Mouse (Mus musculus) skeletal muscle tissue, postnatal 0 days (tissue): ENCODE measurements around the gene G6pc. TPM values are rescaled to one million over a fixed set of nuclear protein-coding genes. Genes with fewer than 3 reads are reported as not detected.

ENCODE experiments used
- microRNA-seq, 2 experiments: library from miRNA; unstranded; fragments of <30 nt; microRNA quantifications; one replicate each; pipeline ENCODE4; 2016
- polyA plus RNA-seq: library from polyadenylated mRNA; unstranded; fragments of >200 nt; fragmentation: Nextera tagmentation; extraction: Ambion mirVana; gene quantifications from 2 replicates; pipeline ENCODE4 v1.2.1, GENCODE M21; 2015

The G6pc gene
- 0.09 TPM in 1 of 2 replicates, not detected in the other for polyA plus RNA-seq

DNA sequence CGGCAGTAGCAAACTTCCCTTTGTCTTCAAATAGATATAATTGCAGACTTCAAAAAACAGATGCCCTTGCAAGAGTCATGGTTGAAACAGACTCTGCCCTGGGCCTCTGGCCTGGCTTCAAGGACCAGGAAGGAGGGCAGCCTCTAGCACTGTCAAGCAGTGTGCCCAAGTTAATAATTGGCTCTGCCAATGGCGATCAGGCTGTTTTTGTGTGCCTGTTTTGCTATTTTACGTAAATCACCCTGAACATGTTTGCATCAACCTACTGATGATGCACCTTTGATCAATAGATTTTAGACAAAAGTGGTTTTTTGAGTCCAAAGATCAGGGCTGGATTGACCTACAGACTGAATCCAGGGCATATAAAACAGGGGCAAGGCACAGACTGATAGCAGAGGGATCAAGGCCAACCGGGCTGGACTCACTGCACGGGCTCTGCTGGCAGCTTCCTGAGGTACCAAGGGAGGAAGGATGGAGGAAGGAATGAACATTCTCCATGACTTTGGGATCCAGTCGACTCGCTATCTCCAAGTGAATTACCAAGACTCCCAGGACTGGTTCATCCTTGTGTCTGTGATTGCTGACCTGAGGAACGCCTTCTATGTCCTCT is at the start of gene G6pc:
Gene G6pc (plus strand): TSS at position 236 of the 610 bp plus-strand sequence.

DNA sequence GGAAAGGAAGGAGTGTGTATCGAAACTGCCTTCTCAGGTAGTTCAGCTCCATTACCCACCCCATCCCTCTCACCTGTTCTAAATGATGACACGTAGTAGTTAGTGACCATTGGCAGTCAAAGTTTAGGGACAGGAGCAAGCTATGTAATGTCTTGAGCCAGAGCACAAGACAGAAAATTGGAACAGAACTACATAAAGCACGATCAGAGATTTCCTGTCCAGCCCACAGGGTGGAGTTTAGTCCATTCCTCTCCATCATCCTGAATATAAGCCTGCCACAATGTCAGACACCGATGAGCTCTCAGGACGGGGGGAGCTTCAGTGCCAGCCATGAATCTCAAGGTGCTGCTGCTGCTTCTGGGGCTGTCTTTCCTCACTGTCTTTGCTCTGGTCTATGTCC is 42.6 kb upstream of the G6pc start, which contains the start of gene Aoc2:
Gene Aoc2 (plus strand): TSS at position 301 of the 400 bp plus-strand sequence.

DNA sequence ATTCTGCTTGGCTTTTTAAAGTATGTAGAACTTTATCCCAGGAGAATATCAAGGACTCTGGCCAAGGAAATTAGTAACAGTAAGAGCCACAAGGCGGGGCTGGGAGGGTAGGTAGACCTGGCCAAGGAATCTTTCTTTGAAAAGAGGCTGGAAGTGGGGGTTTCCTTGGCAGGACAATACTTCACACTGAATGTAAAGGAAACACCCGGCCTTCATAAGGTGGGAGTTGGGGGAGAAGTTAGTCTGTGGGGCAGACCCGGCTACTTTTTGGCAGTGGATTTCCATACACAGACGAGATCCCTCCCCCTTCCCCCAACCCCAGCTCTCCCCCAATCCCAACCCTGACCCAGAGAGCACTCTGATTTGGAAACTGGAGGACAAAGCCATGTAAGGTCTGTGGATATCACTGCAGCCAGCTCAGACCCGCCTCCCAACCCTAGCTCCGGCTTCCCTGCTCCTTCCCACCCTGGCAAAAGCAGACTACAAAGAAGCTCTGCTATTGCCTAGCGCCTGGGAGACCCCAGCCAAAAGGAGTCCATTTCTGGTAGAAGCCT is 36.9 kb upstream of the G6pc start, which contains the start of gene Aoc3:
Gene Aoc3 (plus strand): TSS at position 235 of the 554 bp plus-strand sequence.

DNA sequence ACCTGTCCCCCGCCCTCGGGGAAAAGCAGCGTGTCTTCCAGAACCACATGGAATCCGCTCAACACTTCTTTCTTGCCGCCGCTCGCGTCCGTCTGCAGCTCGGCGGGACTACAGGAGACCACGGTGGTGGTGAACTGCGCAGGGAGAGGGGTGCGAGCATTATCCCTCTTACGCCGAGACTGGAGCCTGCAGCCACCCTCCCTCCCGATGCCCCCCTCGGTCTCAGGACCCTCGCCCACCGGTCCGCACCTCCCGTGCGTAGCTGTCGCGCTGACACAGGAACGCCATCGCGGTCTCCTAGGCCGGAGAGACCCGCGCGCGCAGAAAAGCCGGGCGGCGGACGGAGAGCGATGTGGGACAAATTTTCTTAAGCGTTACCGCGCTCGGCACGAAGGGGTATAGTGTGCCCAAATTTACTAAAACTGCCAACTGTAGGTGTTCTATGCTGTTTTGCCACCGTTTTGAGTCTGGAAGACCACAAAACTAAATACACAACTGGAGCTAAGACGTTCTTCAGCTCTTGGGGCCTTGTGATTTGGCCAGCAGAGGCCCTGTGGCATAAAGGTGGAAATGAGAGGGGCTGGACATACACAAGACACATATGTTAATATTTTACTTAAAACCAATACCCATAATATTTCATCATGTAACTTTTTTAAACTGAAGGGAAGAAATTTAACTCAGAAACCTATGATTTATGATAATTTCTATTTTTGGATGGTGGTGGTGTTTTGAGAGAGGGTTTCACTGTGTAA is 49.9 kb downstream of the G6pc start, which contains the start of gene Aarsd1:
Gene Aarsd1 (minus strand): TSS at position 515 of the 755 bp plus-strand sequence.

DNA sequence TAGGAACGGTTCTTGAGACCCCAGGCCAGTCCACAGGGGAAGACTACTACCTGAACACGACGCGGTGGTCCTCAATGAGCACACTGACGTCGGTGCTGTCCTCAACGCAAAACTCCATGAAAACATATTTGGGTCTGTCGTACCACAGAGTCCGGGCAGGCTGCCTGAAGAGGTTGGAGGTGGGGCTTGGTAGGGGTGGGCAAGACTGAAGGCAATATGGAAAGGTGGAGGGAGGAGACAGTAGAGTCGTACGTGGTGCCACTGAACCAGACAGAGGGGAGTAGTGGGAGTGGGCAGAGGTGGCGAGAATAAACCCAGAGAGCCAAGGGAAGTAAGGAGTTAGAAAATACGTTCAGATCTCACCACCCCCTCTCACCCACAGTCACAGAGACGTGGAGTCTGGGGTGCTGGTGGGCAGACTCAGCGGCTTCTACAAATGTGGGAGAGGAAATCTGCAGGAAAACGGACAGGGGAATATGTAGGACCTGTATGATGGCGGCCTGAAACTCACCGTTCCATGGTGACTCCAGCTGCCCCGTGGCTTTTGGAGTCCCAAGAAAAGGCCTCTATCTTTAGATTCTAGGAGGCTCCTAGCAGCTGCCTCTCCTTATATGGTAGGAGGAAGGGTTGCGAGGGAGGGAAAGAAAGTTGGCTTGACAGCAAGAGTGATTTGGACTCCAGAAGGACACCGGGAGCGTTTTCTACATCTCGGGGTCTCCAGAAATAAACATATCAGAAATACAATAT is 56.9 kb downstream of the G6pc start, which contains the start of gene Gm27029:
Gene Gm27029 (minus strand): TSS at position 692 of the 747 bp plus-strand sequence.

DNA sequence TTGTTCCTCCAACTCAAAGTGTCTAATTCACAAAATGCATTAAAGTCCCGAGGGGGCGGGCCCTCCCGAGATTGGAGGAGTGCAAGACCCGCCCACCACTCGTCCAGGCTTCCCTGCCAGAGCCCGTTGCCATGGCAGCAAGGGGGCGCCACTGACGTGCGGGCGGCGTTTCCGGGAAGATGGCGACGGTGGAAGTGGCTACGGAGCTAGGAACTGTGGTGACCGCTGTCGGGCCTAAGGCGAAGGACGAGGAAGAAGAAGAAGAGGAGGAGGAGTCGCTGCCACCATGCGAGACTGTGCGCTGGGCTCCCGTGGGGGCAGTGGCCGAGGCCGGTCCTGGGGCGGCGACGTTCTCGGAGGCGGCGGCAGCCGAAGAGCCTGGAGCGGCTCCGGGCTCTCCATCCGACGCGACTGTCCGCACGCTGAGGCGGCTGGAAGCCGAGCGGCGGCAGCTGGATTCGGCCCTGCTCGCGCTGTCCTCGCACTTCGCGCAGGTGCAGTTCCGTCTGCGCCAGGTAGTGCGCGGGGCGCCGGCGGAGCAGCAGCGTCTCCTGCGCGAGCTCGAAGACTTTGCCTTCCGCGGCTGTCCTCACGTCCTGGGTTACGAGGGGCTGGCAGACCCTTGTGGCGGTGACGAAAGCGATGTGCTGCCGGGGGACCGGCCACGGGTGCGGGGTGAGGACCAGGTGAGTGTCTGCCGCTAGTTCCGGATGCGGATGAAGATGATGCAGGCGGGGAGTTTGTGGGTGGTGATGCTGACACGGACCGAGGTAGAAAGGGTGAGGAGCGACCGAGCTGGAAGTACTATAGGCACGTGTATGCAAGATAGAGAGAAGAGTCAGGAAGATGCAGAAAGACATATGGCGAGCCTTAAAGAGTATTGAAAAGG is 57.8 kb downstream of the G6pc start, which contains the start of the genes Rundc1 and Ptges3l:
Gene Rundc1 (plus strand): TSS at position 161 of the 889 bp plus-strand sequence.
Gene Ptges3l (minus strand): TSS at position 409 of the 889 bp plus-strand sequence.

Small RNA genes within 50 kb of the gene (microRNA-seq; reads per million reads assigned to microRNA genes)
- gene Gm25593, result 0 reads per million in 2 experiments
- gene Mir6929, result 0.85 to 1.7 reads per million in 2 experiments

Other genes with a start within 250 kb of the G6pc start
- 14.9 TPM in 2 replicates for gene Retreg3, start 247.7 kb upstream of the G6pc start, polyA plus RNA-seq
- 26.9 and 31.9 TPM in 2 replicates for gene Tubg1, start 247.6 kb upstream of the G6pc start, polyA plus RNA-seq
- 2.2 and 2.7 TPM in 2 replicates for gene Tubg2, start 211.7 kb upstream of the G6pc start, polyA plus RNA-seq
- gene Cntnap1, start 197.0 kb upstream of the G6pc start, polyA plus RNA-seq, result 0.50 and 0.59 TPM in 2 replicates
- gene Plekhh3, start 196.2 kb upstream of the G6pc start, polyA plus RNA-seq, result 16.0 and 20.6 TPM in 2 replicates
- gene Ccr10, start 192.1 kb upstream of the G6pc start, polyA plus RNA-seq, result 0.32 and 0.35 TPM in 2 replicates
- gene Ezh1, start 141.1 kb upstream of the G6pc start, polyA plus RNA-seq, result 10.7 and 14.2 TPM in 2 replicates
- 98.1 and 102 TPM in 2 replicates for gene Ramp2, start 121.5 kb upstream of the G6pc start, polyA plus RNA-seq
- 54.8 and 66.6 TPM in 2 replicates for gene Vps25, start 113.9 kb upstream of the G6pc start, polyA plus RNA-seq
- gene Wnk4, start 107.0 kb upstream of the G6pc start, polyA plus RNA-seq, result 1.5 and 1.7 TPM in 2 replicates
- gene Cntd1, start 88.5 kb upstream of the G6pc start, polyA plus RNA-seq, result 0.24 and 0.41 TPM in 2 replicates
- 145 and 147 TPM in 2 replicates for gene Coa3, start 88.4 kb upstream of the G6pc start, polyA plus RNA-seq
- gene Becn1, start 65.3 kb upstream of the G6pc start, polyA plus RNA-seq, result 69.9 and 72.6 TPM in 2 replicates
- gene Psme3, start 51.3 kb upstream of the G6pc start, polyA plus RNA-seq, result 44.9 and 53.1 TPM in 2 replicates
- 0.06 and 0.23 TPM in 2 replicates for gene Aoc2, start 42.5 kb upstream of the G6pc start, polyA plus RNA-seq
- 4.1 and 8.1 TPM in 2 replicates for gene Aoc3, start 37.0 kb upstream of the G6pc start, polyA plus RNA-seq
- 25.4 and 25.7 TPM in 2 replicates for gene Aarsd1, start 50.1 kb downstream of the G6pc start, polyA plus RNA-seq
- gene Gm27029, start 57.2 kb downstream of the G6pc start, polyA plus RNA-seq, result 3.9 and 7.0 TPM in 2 replicates
- 8.9 and 9.2 TPM in 2 replicates for gene Rundc1, start 57.5 kb downstream of the G6pc start, polyA plus RNA-seq
- 143 and 148 TPM in 2 replicates for gene Ptges3l, start 57.8 kb downstream of the G6pc start, polyA plus RNA-seq
- gene Rpl27, start 74.7 kb downstream of the G6pc start, polyA plus RNA-seq, result 221 and 229 TPM in 2 replicates
- 14.9 and 17.1 TPM in 2 replicates for gene Ifi35, start 80.8 kb downstream of the G6pc start, polyA plus RNA-seq
- gene Rnd2, start 97.4 kb downstream of the G6pc start, polyA plus RNA-seq, result 3.0 and 3.9 TPM in 2 replicates
- 22.7 and 30.2 TPM in 2 replicates for gene Vat1, start 98.7 kb downstream of the G6pc start, polyA plus RNA-seq
- gene Brca1, start 184.4 kb downstream of the G6pc start, polyA plus RNA-seq, result 1.0 and 1.8 TPM in 2 replicates
- gene Nbr1, start 184.6 kb downstream of the G6pc start, polyA plus RNA-seq, result 49.1 and 51.6 TPM in 2 replicates
- 6.1 and 8.6 TPM in 2 replicates for gene Tmem106a, start 214.7 kb downstream of the G6pc start, polyA plus RNA-seq
- gene Gm11634, start 231.7 kb downstream of the G6pc start, polyA plus RNA-seq, result not detected in 2 replicates